Mouse (Mus musculus) erythroid progenitor cell, adult 5-6 weeks (primary cell): ENCODE measurements around the gene Smoc2. TPM values are rescaled to one million over a fixed set of nuclear protein-coding genes. Genes with fewer than 3 reads are reported as not detected.

Experiments
- ATAC-seq: replicated peaks from 2 replicates; pipeline ENCODE4 v1.8.0; 2016; ENCODE audit warnings: moderate number of reproducible peaks, mild to moderate bottlenecking, moderate TSS enrichment, inconsistent platforms; ENCODE audit not compliant: poor library complexity, low FRiP score, severe bottlenecking
- total RNA-seq, 2 experiments: library from RNA; stranded (forward) in 1 of 2; stranded (reverse) in 1 of 2; fragments of 150-400 nt in 1 of 2; fragments of 186-747, 209-891 nt in 1 of 2; gene quantifications; 2 replicates each; pipeline versions ENCODE4 v1.2.3 to v1.2.4; 2015 to 2017; ENCODE audit warnings: low replicate concordance in 2 of 2

Gene Smoc2
- total RNA-seq, 2 experiments from 2014 or later, result not detected

DNA sequence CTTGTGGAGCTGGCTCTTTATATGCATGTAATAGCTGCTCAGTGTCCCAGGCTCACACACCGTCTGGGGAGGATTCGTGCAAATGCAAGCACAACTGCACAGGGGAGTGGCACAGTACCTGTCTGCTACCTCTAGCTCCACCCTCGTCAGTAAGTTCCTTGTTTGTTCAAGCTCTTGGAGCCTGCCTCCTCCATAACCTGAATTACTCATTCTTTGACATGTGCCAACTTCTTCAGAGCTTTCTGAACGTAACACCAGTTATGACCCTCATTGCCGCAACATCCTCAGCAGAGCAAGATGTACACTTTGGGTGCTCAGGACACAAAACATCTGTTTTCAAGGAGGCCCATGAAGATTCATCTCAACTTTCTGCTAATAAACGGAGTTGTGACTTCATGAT is 5.9 kb upstream of the Smoc2 start:
- no peak for ATAC-seq

DNA sequence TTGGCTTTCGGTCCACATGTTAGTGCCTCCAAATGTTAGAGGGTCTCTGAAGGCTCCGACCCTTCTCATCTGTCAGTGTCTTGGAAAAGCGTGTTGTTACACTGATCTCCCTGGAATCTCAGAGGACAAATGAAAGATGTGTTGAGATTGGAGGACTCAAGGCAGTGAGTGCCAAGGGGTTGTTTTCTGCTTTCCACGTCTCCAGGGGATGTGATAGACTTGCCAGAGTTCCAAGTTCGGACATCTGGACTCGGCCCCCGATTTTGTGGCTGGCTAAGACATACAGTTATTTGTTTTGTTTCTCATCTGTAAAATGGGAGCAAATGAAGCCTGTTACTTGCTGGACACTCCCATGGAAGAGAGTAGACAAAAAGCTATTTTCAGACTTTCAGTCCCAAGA is 2.0 kb upstream of the Smoc2 start:
- ATAC-seq, result no peak

DNA sequence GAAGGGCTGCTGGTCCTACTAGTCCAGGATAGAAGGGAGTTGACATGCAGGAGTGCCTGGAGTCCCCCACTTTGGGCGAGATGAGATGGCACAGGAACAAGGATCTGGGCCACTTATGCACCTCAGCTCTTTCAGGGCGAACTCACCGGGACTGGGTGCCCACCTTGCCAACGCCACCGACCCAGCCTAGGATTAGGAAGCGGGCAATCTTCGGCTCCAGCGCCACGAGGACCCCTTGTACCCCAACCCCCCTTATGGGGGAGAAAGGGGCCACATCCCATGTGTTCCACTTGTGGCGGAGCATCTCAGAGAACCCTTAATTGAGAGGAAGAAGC is 627 bp downstream of the Smoc2 start:
- ATAC-seq, result no peak

DNA sequence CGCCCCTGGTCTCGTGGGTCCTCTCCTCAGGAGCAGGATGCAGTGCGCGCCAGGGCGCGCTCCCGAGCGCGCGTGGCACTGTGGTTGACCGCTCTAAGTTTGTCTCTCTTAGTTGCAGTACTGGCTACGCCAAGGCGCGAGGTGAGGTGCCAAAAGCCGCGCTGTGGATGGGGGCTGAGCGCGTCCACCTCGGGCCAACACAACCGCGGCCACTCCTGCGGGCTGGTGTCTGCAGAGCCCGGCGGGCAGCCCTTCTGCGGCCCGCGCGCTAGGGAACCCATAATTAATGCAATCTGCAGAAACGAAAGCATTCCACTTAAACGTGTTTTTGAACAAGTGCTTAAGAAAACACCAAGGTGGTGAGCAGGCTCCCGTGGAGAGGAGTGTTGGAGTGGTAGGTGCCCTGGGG is 1.1 kb downstream of the Smoc2 start:
- no peak for ATAC-seq

DNA sequence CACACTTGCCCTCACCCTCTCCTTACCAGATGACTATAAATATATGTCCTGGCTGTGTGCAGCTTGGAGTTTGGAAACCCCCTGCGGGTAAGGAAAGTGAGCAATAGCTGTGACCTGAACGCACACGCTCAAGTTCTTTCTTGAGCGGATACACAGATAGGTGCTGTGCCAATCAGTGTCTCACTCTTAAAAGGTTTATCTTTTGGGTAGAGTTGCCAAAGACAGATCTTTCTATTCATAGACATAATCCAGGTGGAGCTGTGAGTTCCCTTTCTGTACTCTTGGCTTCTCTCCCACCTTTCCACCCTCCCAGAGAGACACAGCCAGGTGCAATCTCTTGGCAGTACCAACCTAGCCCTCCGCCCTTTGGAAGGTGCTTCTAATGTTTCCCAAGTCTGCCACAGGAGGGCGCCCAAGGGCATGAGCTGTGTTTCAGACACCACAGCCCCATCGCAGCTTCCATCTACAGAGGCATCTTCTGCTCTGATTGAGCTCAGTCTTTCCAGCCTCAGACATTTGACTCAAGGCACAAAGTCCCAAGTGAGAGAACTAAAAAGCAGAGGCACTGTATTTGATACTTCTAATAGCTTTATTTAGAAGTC is 8.8 kb downstream of the Smoc2 start:
- no peak for ATAC-seq

DNA sequence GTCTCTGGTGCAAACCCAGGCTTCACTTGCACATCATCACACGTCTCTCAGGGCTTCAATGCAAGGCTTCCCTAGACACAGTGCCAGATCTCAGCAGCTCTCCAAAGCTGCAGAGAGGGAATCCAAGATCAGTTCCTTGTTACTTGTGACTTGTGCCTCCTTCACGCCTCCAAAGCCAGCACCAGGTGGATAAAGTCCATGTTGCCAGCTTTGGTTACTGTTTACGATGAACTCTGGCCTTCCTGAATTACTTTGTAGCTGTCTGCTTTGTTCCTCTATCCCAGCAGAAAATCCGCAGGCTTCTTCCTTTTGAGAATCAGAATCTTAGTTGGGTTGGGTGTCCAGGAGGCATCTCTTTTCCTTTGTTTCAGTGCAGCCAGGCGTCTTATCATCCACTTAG is 14.3 kb downstream of the Smoc2 start:
- no peak for ATAC-seq

DNA sequence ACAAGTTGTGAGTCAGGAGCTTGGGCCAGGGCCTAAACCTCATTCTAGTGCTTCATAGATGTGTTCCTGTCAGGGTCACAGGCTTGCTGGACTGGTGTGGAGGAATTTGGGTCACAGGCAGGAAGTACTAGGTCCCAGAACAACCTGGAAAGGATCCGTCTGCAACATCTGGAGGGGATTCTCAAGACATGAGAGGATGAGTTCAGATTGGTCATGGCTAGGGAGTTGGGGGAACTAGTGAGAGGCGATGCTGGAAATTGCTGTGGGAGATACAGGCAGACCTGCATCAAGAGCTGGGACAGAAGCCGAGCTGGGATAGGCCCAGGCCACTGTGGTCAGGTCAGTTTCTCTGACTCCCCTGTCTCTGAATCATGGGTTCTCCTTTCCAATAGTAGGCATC is 15.8 kb downstream of the Smoc2 start:
- no peak for ATAC-seq

DNA sequence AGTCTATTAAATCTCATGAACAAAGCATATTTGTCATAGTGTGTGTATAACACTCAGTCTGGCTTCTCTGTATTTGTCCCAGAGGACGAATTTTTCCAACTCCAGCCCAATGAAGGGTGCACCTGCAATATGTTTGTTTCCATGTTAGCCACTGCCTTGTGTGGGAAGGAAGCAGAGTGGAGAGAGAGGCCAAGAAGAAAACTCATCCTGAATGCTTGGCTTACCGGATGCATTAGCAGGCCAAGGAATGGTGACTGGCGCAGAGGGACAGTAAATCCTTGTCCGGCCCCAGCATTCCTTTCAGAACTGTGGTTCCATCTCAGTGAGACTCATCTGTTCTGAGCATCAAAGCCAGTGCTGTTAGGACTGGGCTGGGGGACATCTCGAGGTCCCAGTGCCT is 21.1 kb downstream of the Smoc2 start:
- no peak for ATAC-seq

DNA sequence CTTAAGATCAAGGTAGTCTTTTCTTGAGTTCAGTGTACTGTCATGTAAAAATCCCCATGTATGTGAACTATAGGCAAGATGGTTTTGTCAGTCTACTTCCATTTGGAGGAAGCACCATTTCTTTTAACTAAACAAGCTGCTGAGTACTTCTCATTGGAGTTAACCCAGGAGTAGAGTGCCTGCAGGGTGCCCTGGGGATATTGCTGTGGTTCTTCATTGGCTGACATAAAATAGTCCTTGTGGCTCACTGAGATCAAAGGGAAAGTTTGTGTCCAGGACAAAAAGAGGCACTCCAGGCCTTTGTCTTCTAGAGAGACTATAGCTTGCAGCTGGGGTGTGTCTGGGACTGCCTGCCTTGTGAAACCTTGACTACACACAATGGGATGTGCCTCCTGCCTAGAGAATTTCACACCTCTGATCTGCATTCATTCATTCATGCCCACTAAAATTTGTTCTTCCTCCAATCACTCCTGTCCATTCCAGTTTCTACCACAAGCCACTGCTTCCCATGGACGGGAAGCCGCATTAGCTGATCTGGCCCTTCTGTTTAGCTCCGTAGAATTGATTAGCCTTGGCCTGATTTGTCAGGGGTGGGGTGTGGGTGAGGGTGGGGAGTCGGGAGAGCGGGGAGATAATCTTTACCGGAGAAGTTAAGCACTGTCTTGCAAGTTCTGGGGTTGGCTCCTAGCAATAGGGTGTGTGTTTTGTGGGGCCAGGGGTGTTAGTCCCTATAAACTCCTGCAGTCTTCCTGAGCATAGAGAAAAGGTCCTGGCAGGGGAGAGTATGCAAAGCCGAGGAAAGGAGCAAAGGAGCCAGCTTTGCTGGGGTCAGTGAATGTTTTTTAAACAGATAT is 22.4 kb downstream of the Smoc2 start:
- ATAC-seq, result no peak

DNA sequence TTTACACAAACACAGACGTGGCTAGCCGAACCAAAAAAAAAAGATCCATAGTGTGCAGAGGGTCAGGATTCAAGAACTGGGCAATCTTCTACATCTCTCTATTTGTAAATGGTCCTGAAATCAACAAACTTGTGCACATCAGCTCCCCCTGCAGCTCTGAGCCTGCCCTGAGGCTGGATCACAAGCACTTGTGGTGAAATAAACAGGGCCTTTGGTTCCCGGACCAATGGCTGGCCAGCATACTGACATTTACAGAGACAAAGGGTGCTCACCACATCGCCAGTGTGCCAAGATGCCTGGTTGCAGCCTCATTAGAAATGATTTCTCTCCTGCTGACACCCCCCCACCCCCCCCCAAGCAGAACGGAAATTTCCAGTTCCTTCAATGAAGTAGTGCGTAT is 23.1 kb downstream of the Smoc2 start:
- ATAC-seq, result no peak

DNA sequence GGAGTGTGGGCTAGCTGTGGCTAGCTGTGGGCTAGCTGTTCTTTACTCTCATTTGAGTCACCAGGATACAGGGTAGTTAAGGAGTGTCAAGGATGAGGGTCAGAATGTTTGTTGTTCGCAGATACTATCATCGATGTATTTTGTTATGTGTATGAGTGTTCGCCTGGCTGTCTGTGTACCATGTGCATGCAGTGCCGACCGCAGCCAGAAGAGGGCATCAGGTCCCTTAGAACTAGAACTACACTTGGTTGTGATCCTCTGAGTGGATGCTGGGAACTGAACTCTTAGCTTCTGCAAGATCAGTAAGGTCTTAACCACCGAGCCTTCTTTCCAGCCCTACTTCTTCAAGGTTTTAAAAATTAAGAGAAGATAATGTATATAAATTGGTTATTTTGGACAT is 24.4 kb downstream of the Smoc2 start:
- ATAC-seq, result no peak

DNA sequence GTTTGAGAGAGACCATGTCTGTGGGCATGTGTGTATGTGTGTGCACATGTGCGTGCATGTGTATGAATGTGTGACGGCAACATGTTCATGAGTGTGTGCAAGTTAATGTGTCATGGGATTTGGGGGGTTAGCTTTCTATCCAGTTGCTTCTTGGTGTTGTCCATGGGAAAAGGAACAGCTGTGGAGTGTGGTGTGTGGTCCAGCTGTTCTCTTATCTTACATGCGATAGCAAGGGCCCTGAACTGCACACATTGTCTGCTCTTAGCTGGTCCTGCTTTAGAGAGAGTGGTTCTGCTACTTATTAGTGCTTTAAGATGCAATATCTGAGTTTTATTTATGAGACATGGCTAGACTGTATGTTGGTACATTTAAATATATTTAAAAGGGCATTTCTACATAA is 30.6 kb downstream of the Smoc2 start:
- no peak for ATAC-seq

DNA sequence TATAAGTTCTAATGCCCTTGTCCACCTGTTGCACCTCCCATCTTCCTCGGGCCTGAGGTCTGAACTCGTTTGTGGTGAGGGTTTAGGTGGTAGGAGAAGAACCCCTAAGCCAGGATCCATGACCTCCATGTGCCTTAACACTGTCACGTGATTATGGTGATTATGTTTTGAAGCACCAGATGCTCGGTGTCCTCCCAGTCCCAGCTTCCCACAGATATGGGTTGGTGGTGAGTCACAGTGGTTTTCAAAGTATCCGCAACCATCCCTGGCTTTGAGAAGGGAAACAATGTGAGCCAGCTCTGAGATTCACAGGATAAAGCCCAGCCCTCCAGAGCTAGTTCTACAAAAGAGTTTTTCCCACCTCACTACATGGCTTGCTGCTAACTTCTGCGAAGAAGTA is 33.1 kb downstream of the Smoc2 start:
- no peak for ATAC-seq

DNA sequence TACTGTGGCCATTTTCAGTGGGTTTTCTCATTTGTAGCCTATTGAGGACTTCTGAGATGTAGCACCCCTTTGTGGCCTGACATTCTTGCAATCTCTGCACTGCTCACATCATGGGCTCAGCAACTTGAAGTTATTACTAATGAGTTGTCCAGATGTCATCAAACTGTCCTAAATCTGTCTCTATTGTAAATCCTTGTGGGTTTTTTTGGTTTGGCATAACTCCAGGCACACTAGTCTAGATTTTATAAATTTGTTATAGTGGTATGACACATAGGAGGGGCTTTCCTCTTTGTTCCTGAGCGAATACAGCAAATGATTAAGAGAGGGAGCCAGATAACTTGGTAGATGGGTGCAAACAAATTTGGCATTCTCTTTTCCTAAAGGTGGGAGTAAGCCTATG is 35.0 kb downstream of the Smoc2 start:
- no peak for ATAC-seq

DNA sequence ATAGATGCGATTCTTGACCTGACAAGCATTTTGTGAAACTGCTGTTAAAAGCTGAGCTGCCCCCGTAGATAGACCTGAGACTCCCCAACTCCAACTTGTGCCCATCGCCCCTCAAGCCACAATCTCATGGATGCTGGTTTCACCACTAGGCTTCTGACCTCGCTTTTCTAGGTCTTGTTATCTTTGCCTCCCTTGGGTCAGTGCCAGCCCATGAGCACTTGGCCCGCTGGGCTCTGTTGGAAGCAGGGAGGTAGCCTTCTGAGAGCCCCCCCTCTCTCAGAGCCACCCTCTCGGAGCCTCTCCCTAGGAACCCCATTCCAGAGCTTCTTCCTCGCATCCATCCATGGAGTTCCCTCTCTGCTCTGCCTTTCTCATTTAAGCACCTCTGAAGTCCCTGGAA is 37.2 kb downstream of the Smoc2 start:
- no peak for ATAC-seq

DNA sequence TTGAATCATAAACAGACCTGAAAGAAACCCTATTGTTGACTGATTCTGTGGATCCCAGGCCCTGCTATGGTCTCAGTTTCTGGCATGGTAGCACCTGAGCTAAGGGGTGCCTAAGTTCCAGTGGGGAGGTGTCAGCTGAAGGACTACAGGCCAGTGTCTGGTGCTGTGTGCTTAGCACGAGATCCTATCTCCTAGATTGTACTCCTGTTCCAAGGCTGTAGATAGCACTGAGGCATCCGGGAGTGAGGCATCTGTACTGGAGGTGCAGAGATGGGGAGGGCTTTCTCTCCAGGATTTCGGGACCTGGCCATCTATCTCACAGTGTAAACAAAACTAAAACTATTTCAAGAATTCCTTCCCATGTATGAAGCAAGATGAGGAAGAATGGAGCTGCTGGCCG is 38.1 kb downstream of the Smoc2 start:
- ATAC-seq, result no peak

DNA sequence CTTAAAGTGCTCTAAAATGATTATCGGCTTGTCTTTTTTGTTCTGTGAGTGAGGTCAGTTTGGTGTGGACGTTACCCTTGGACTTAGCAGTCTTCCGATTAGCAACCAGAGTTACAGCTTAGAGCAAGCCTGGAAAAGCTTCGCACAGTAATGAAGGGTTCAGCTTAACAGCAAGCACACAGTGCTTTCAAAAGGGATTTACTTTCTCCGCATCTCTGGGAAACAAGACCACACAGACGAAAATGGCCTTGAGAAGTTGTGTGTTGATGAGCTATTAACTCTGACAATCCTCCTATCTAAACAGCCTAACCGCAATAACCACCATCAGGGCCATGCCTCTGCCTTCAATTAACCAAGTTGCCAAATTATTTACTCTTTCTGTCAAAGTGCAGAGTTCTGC is 46.9 kb downstream of the Smoc2 start:
- no peak for ATAC-seq

DNA sequence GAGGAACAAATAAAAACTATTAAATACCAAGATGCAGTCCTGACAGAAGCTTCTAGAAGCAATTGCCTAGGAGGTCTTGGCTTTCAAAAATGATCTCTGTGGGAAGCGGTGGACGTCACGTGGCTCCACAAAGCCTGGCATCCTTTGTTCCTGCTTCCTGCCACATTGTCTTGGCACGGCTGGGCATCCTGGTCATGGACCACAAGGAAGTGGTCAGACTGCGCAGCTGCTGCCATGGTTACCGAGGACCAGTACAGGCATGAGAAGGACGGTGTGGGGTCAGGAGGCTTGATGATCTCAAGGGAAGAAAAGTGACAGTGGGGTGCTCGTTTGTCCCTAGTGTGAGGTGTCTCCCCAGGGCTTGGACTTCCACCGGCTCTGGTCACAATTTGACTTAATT is 48.7 kb downstream of the Smoc2 start:
- no peak for ATAC-seq

DNA sequence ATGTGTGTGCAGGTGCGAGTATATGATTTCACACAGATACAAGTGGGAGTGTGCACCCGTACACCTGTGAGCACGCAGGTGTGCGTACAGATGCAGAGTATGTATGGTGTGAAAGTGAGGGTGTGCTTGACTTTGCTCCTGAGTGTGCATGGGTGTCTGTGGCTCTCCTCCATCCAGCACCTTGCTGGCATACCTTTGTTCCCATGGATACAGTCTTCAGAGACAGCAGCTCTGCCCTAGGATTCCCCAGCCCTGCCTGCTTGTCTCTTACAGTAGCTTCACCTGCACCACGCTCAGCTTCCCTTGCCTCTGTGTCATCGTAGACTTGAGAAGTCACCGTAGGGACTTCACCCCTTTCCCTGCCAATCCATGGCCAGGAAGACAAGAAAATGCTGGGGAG is 51.2 kb downstream of the Smoc2 start:
- no peak for ATAC-seq

DNA sequence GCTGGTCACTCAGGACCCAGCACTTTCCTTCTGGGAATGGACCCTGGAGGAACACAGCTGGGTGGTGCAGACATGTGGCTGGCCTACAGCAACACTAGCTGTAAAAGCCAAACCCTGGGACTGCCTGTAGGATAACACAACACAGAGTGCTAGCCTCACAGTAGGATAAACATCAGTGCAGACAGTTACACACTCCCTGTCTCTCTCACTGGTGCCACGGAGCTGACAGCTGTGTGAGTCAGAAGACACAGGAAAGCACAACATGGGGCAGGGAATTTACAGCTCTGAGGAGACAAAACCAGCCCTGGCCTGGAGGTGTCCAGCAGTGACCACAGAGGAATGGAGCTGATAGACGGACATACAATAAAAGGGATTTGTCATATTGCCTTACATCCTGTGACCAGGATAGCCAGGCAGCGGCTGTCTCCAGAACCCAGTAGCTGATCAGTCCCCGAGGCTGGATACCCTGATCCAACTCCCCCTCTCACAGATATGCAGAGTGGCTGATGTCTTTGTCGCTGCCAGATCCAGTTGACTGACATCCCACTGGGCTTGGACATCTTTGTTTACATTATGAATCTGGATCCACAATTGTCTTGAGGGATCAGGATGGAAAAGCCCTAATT is 60.7 kb downstream of the Smoc2 start:
- no peak for ATAC-seq

DNA sequence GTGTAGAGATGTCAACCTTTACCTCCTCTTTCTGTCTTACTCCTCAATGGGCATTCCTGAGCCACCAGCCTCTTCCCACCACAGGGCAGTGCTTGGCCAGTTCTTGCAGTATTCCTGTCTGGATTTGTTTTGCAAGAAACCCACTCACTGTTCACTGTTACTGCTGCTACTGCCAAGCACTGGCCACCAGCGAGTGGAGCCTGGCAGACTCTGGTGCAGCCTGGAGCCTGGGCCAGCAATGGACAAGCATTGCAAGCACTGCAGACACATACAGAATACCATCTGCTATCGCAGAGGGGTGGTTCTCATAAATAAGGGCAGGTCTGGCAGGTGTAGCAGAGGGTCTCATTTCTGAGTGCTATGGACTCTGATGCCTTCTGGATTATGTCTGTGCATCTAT is 61.4 kb downstream of the Smoc2 start:
- ATAC-seq, result no peak
